Mouse (Mus musculus) forebrain, embryonic 10.5 days (tissue): ENCODE results near the gene Bak1. TPM values are rescaled to one million over a fixed set of nuclear protein-coding genes. Genes with fewer than 3 reads are reported as not detected.

Experiments
- polyA plus RNA-seq: library from polyadenylated mRNA; unstranded; fragments of >200 nt; fragmentation: Nextera tagmentation; extraction: Ambion mirVana; gene quantifications from 2 replicates; pipeline ENCODE4 v1.2.1, GENCODE M21; 2016

Bak1 gene
- polyA plus RNA-seq, 1 experiment from 2014 or later: 3.4 TPM

Other genes with a start within 250 kb of the Bak1 start
- gene Bnip1, start 247.9 kb downstream of the Bak1 start, polyA plus RNA-seq: 43.9 and 51.5 TPM in 2 replicates
- not detected in 2 replicates for gene Nkx2-5, start 184.0 kb downstream of the Bak1 start, polyA plus RNA-seq
- gene Kifc5b, start 111.9 kb downstream of the Bak1 start, polyA plus RNA-seq: 11.7 and 12.5 TPM in 2 replicates
- gene Phf1, start 96.0 kb downstream of the Bak1 start, polyA plus RNA-seq: 2.8 and 2.9 TPM in 2 replicates
- 180 and 184 TPM in 2 replicates for gene Cuta, start 89.4 kb downstream of the Bak1 start, polyA plus RNA-seq
- gene Syngap1, start 87.8 kb downstream of the Bak1 start, polyA plus RNA-seq: 1.5 and 1.9 TPM in 2 replicates
- 17.5 and 20.1 TPM in 2 replicates for gene Zbtb9, start 55.8 kb downstream of the Bak1 start, polyA plus RNA-seq
- 1.6 TPM in 2 replicates for gene Itpr3, start 28.3 kb upstream of the Bak1 start, polyA plus RNA-seq
- 394 and 405 TPM in 2 replicates for gene Uqcc2, start 104.9 kb upstream of the Bak1 start, polyA plus RNA-seq
- gene Ip6k3, start 138.8 kb upstream of the Bak1 start, polyA plus RNA-seq: 0.06 TPM in 1 of 2 replicates, not detected in the other
- 14.8 TPM in 2 replicates for gene Lemd2, start 175.5 kb upstream of the Bak1 start, polyA plus RNA-seq